Mouse (Mus musculus) cerebellum, adult 2 months (tissue): ENCODE results near the gene Maip1. TPM values are rescaled to one million over a fixed set of nuclear protein-coding genes. Genes with fewer than 3 reads are reported as not detected.

Experiments used
- DNase-seq, 2 experiments: peaks; one replicate each; pipeline ENCODE4 v3.0.0; 2021
- H3K27ac ChIP-seq: fragments of 200-500 bp; 2 replicates; pipeline ENCODE4 v1.5.1; 2012; ENCODE audit warnings: low read length, control low read depth, inconsistent platforms; ENCODE audit not compliant: insufficient read depth
- H3K27me3 ChIP-seq: fragments of 200-500 bp; 2 replicates; pipeline ENCODE4 v1.6.1; 2012; ENCODE audit warnings: inconsistent platforms, mild to moderate bottlenecking, low read length, moderate library complexity; ENCODE audit not compliant: control insufficient read depth, insufficient read depth
- H3K4me1 ChIP-seq: fragments of 200-500 bp; 2 replicates; pipeline ENCODE4 v1.6.1; 2011; ENCODE audit warnings: low read length; ENCODE audit not compliant: control insufficient read depth, insufficient read depth
- H3K4me3 ChIP-seq: fragments of 200-500 bp; replicated peaks from 2 replicates; pipeline ENCODE3; 2011; ENCODE audit warnings: mild to moderate bottlenecking, low read depth, low read length, control low read depth; ENCODE audit not compliant: insufficient read depth
- CTCF ChIP-seq: fragments of 200-500 bp; IDR thresholded peaks from 2 replicates; pipeline ENCODE4 v1.5.1; 2011; ENCODE audit warnings: low read depth, mild to moderate bottlenecking, control low read depth, low read length, moderate library complexity, borderline replicate concordance; ENCODE audit not compliant: insufficient read depth
- POLR2A ChIP-seq: fragments of 200-500 bp; IDR thresholded peaks from 2 replicates; pipeline ENCODE4 v1.6.1; 2011; ENCODE audit warnings: low read length, control low read depth, borderline replicate concordance; ENCODE audit not compliant: insufficient read depth
- WGBS: fragments of 180-500 bp; shearing (Covaris S2); methylation state at CpG from one replicate; pipeline ENCODE4 v1.1.7; 2018; 5-methylcytosine and 5-hydroxymethylcytosine counted together
- polyA plus RNA-seq: library from polyadenylated mRNA; depleted of rRNA; stranded (reverse); fragments of >200 nt; gene quantifications from 2 replicates; pipeline ENCODE4 v1.2.3, GENCODE M21; 2012; rRNA removed

The Maip1 gene
- polyA plus RNA-seq, 1 experiment = 11.9 TPM

DNA sequence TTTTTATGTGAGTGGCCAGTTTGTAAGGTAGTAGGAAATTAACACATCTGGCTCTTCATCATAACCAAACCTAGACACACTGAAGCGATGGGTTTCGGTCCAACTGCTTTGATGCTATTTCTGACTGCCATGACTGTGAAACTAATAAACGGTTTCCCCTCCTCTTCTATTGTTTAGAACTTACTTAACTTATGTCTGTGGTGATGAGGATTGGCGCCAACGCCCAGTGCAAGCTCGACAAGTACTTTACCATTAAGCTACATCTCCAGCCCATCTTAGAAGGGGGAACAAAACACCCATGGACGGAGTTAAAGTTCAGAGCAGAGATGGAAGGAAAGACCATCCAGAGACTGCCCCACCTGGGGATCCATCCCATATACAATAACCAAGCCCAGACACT is 27.0 kb downstream of the Maip1 start:
- no peaks in the 10 kb centered on the region; the same call in 1 of the 2 replicates for H3K27me3 ChIP-seq
- TF ChIP-seq POLR2A = no peak
- no peak for TF ChIP-seq CTCF
- 90% methylated on average over 7 of the region's 7 CpGs for WGBS
- H3K4me1 ChIP-seq = no peaks in the 10 kb centered on the region
- DNase-seq = no peak
- no peak overlapping the region for H3K27ac ChIP-seq
- H3K4me3 ChIP-seq = no peak overlapping the region

DNA sequence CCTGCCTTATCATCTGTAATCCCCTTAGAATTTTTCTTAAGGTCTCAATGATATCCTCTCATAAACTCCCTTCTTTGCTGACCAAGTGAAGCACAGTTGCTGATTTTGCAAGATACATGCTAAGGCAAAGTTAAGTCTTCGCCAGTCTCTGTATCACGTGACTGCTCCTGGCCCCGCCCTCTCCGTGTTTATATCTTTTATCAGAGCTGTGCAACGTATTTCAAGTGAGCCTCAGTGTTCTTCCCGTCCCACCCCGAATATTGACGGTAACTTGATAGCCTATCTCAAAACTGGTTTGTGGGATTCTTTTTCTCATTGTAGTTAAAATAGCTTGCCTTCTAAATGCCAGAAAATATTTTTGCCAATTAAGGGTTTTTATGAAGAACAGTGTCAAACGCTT is 30.3 kb downstream of the Maip1 start:
- peak overlapping the region; percentile 26 for H3K4me3 ChIP-seq
- no peaks in the 10 kb centered on the region; the same call in 1 of the 2 replicates for H3K27me3 ChIP-seq
- H3K27ac ChIP-seq = no peak overlapping the region
- no peak for DNase-seq
- H3K4me1 ChIP-seq = no peaks in the 10 kb centered on the region
- no peak for TF ChIP-seq POLR2A
- no peak for TF ChIP-seq CTCF
- 44% methylated on average over 9 of the region's 9 CpGs for WGBS

DNA sequence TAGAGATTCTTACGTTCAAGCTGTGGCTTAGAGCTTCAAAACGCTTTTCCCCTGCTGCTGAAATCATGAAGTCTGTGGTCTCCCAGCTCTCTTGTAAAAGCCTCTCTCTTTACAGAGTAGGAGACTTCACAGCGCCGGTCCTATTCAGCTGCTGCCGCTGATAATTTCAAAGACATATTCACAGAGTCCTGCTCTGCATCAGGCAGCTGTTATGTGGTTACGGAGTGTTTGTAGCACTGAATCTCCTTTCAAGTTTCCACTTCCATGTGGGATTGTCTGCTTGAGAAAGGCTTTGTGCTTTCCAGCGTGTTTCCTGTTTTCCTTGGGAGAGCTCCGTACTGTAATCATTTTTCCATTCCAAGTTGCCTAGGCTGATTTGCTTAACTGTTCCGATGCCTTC is 30.8 kb downstream of the Maip1 start:
- Histone ChIP-seq H3K4me3 (peak overlapping the region; percentile 15), H3K27ac (no peak overlapping the region), H3K27me3 (no peaks in the 10 kb centered on the region; the same call in 1 of the 2 replicates), H3K4me1 (no peaks in the 10 kb centered on the region)
- DNase-seq = no peak
- WGBS = 10% methylated on average over 9 of the region's 9 CpGs
- TF ChIP-seq POLR2A (no peak), CTCF (no peak)

DNA sequence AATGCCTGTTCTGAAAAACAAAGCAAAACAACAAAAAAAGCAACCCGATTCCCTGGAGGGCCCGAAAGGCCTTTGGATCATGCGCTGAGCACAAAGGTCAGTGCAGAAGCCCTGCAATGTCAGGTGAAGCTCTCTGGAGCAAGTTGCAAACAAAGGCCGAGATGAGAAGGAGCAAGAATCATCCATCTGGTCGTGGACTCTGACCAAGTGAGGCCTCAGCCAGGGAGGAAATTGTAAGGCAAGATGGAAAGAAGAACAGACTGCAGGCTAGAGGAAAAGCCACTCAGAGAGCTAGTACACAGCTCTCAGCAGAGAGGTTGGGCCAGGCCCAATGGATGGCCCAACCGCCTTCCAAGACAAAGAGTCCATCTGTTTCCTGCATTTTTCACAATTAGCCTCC is 32.9 kb downstream of the Maip1 start:
- H3K27ac ChIP-seq = no peak overlapping the region
- H3K4me1 ChIP-seq = no peaks in the 10 kb centered on the region
- H3K27me3 ChIP-seq = no peaks in the 10 kb centered on the region; the same call in 1 of the 2 replicates
- H3K4me3 ChIP-seq = no peak overlapping the region
- DNase-seq = no peak
- WGBS = 52% methylated on average over 6 of the region's 6 CpGs
- no peak for TF ChIP-seq POLR2A
- no peak for TF ChIP-seq CTCF

DNA sequence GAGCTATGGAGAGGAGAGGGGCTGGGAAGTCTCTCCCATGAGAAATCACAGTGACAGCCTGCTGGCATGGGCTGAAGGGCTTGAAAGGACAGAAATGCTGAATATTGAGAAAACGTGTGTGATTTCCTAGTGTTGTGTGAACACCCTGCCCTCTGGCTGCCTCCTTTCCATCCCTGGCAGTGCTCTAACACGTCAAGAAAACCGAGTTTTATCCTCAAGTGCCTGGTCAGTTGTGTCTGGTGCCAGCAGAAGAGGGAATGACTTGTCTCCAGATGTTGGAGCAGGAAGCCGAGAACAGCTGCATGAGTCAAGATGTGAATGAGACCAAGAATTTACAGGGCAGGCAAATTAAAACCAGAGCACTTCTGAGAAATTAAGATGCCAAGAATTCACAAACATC is 34.6 kb downstream of the Maip1 start:
- no peak for DNase-seq
- TF ChIP-seq CTCF = no peak
- TF ChIP-seq POLR2A = no peak
- Histone ChIP-seq H3K27ac (no peak overlapping the region), H3K27me3 (no peaks in the 10 kb centered on the region; the same call in 1 of the 2 replicates), H3K4me1 (no peaks in the 10 kb centered on the region), H3K4me3 (no peak overlapping the region)
- 55% methylated on average over 4 of the region's 4 CpGs for WGBS

DNA sequence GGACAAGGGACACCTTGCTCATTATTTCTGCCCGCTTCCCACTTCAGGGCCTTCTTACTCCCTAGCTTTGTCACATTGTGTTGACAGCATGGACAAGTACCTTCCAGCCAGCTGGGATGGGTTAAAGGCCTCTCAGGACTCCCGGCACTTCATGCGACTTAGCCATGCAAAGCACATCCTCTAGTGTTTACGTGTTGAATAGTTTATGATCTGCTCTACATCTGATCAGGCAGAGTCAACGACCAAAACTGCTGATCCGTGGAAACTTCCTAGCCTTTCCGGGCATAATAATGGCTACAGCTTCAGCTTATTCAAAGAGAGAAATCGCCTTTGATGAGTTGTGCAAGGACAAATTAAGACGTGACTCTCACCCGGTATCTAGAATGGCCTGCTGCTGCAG is 39.6 kb downstream of the Maip1 start:
- Histone ChIP-seq H3K4me1 (no peaks in the 10 kb centered on the region), H3K4me3 (no peak overlapping the region), H3K27me3 (no peaks in the 10 kb centered on the region), H3K27ac (no peak overlapping the region)
- TF ChIP-seq POLR2A (no peak), CTCF (no peak)
- 38% methylated on average over 10 of the region's 10 CpGs for WGBS
- no peak for DNase-seq

DNA sequence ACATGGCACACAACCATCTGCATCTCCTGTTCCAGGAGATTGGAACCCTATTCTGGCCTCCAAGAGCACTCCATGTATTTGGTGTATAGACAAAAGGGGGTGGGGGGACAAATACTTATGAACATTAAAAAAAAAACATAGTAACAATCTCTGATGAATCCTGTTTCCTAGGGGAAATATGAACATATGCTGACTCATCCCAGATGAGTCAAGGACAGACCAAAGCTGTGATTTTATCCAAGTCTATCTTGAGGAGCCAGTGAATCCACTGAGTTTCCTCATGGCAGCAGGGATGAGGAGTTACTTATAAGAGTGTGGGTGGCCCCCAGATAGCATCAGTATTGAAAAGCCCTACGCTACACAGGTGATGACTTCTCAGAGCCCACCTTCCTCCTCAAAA is 44.1 kb downstream of the Maip1 start:
- TF ChIP-seq POLR2A = no peak
- TF ChIP-seq CTCF = no peak
- no peak overlapping the region for H3K4me3 ChIP-seq
- H3K27me3 ChIP-seq = no peaks in the 10 kb centered on the region
- H3K4me1 ChIP-seq = no peaks in the 10 kb centered on the region
- no peak for DNase-seq
- 89% methylated on average over 1 of the region's 1 CpGs for WGBS
- no peak overlapping the region for H3K27ac ChIP-seq

DNA sequence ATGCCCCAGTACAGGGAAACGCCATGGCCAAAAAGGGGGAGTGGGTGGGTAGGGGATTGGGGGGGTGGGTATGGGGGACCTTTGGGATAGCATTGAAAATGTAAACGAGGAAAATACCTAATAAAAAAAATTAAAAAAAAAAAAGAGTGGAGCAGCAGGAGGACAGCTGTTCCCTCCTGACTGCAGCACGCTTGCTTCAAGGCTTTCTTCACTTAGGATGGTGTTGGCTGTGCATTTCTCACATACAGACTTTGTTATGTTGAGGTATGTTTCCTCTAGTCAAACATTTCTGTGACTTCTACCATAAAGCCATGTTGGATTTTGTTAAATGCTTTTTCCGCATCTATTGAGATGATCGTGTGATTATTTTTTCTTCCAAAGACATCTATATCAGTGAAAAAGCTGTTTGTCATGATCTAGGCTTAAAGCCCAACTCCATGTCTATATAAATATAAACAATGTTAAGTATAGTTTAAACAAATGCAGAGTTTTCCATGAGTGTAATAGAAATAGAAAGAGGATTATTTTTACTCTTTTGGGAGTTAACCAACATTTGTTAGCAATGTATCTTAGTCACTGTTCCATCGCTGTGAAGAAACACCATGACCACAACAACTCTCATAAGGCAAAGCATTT is 54.3 kb downstream of the Maip1 start:
- Histone ChIP-seq H3K27me3 (no peaks in the 10 kb centered on the region), H3K27ac (no peak overlapping the region), H3K4me1 (no peaks in the 10 kb centered on the region), H3K4me3 (no peak overlapping the region)
- DNase-seq = no peak
- WGBS = 83% methylated on average over 6 of the region's 6 CpGs
- TF ChIP-seq CTCF (no peak), POLR2A (no peak)

Other genes with a start within 250 kb of the Maip1 start
- 11.6 and 15.3 TPM in 2 replicates for gene 1700066M21Rik, start 28.7 kb upstream of the Maip1 start, polyA plus RNA-seq
- 26.5 and 28.1 TPM in 2 replicates for gene Tyw5, start 773 bp downstream of the Maip1 start, polyA plus RNA-seq